ENCODE assay signal across 14 mouse cellular contexts in genomic region chr2:169997276-169998049, GRCm38 (mm10).
DNase-seq lines count a peak whose midpoint lies in the region; ATAC-seq and TF ChIP-seq lines count a peak whose summit lies in the region.
"Had no signal": no experiment of that assay in that cellular context is flagged by ENCODE, and none has a peak within 500 bp of the region (broad histone marks: within the 10 kb centered on the region; RNA-seq: fewer than 3 reads in every experiment).

No protein-coding gene starts in this region.

- no peak overlapping the region for H3K9ac ChIP-seq in heart, adult 2 months (ENCODE audit: low read depth, low read length)
- H3K9ac ChIP-seq in kidney, embryonic 16.5 days (replicated peaks; ENCODE audit: low read length) = no peak overlapping the region
- H3K9ac ChIP-seq in intestine, embryonic 15.5 days = no peak overlapping the region
- H3K9ac ChIP-seq: embryonic facial prominence, embryonic 12.5 days; neural tube, embryonic 12.5 days had no signal

- DNase-seq in heart, adult 2 months = no peak
- no peak for DNase-seq in heart, postnatal 36 days
- DNase-seq in kidney, postnatal 4 days = no peak
- peak; percentile 46 for DNase-seq in MN1 (ENCODE audit: low spot score)
- DNase-seq in yolk sac, embryonic 10.5 days (ENCODE audit: low spot score) = no peak
- no peak for DNase-seq in spleen, postnatal 4 days (ENCODE audit: low spot score in 2 of 2)
- DNase-seq: cerebellum, adult 11-12 months; cerebellum, postnatal 36 days; retina, postnatal 1 day had no signal

- TF ChIP-seq EP300 in heart, adult 2 months (IDR thresholded peaks at IDR 0.05; ENCODE audit: insufficient read depth, low read depth, low read length) = no peak

- H3K4me3 ChIP-seq in heart, adult 2 months = no peak overlapping the region
- no peak overlapping the region for H3K4me3 ChIP-seq in kidney, embryonic 16.5 days (ENCODE audit: low read length)
- H3K4me3 ChIP-seq in intestine, embryonic 15.5 days (replicated peaks) = no peak overlapping the region
- H3K4me3 ChIP-seq: embryonic facial prominence, embryonic 12.5 days; neural tube, embryonic 12.5 days had no signal

- no peaks in the 10 kb centered on the region; the same call in 1 of the 2 replicates for H3K4me1 ChIP-seq in heart, adult 2 months (ENCODE audit: control insufficient read depth, insufficient read depth, low read length)
- peaks cover 53% of the 10 kb centered on the region for H3K4me1 ChIP-seq in kidney, embryonic 16.5 days (ENCODE audit: insufficient read depth, low read length)
- peaks cover 21% of the 10 kb centered on the region for H3K4me1 ChIP-seq in intestine, embryonic 15.5 days (replicated peaks)

- WGBS in heart, adult 2 months = 48% methylated on average over 16 of the region's 16 CpGs
- 59% methylated on average over 16 of the region's 16 CpGs for WGBS in kidney, embryonic 16.5 days
- WGBS in intestine, embryonic 15.5 days = 61% methylated on average over 16 of the region's 16 CpGs

- TF ChIP-seq CTCF in heart, adult 2 months (IDR thresholded peaks at IDR 0.05) = no peak

- H3K79me2 ChIP-seq in heart, adult 2 months (replicated peaks; ENCODE audit: control insufficient read depth, insufficient read depth, low read length) = no peaks in the 10 kb centered on the region

- H3K4me2 ChIP-seq in kidney, embryonic 16.5 days (replicated peaks; ENCODE audit: low read depth, low read length) = no peak overlapping the region
- no peak overlapping the region for H3K4me2 ChIP-seq in intestine, embryonic 15.5 days (replicated peaks)
- H3K4me2 ChIP-seq: neural tube, embryonic 12.5 days had no signal

- ATAC-seq in kidney, embryonic 16.5 days (ENCODE audit: low FRiP score, low TSS enrichment) = no peak
- ATAC-seq in intestine, embryonic 15.5 days = no peak
- ATAC-seq: lung, postnatal 0 days had no signal

- H3K27me3 ChIP-seq in heart, adult 2 months (ENCODE audit: control insufficient read depth, insufficient read depth, low read length) = no peaks in the 10 kb centered on the region
- H3K27me3 ChIP-seq in kidney, embryonic 16.5 days (ENCODE audit: insufficient read depth, low read length) = no peaks in the 10 kb centered on the region
- no peaks in the 10 kb centered on the region for H3K27me3 ChIP-seq in intestine, embryonic 15.5 days (replicated peaks)
- H3K27me3 ChIP-seq: embryonic facial prominence, embryonic 12.5 days; neural tube, embryonic 12.5 days had no signal

- intact Hi-C loops in heart, adult 2 months (cut with DNase I) = loop anchor here (2.0 kb wide), 1 partner anchor 43 kb away; no protein-coding TSS in a partner anchor
- intact Hi-C loops in heart, postnatal 36 days (cut with DNase I) = no loop called here

- no peaks in the 10 kb centered on the region for H3K9me3 ChIP-seq in kidney, embryonic 16.5 days (ENCODE audit: low read length)
- no peaks in the 10 kb centered on the region for H3K9me3 ChIP-seq in intestine, embryonic 15.5 days
- H3K9me3 ChIP-seq: embryonic facial prominence, embryonic 12.5 days; neural tube, embryonic 12.5 days had no signal

- no peak for TF ChIP-seq POLR2A in heart, adult 2 months (IDR thresholded peaks at IDR 0.05; ENCODE audit: insufficient read depth, low read depth, low read length)

- H3K27ac ChIP-seq in heart, adult 2 months = peak overlapping the region; percentile 9; the same call in 1 of the 2 replicates
- H3K27ac ChIP-seq in kidney, embryonic 16.5 days (ENCODE audit: low read length) = peak overlapping the region; percentile 68
- peak overlapping the region; percentile 52; the same call in 1 of the 2 replicates for H3K27ac ChIP-seq in intestine, embryonic 15.5 days

- H3K36me3 ChIP-seq in heart, adult 2 months (ENCODE audit: control insufficient read depth, insufficient read depth, low read length) = no peaks in the 10 kb centered on the region
- H3K36me3 ChIP-seq in kidney, embryonic 16.5 days (ENCODE audit: insufficient read depth, low read length) = no peaks in the 10 kb centered on the region
- H3K36me3 ChIP-seq in intestine, embryonic 15.5 days = no peaks in the 10 kb centered on the region
- H3K36me3 ChIP-seq: embryonic facial prominence, embryonic 12.5 days; neural tube, embryonic 12.5 days had no signal

Comparison
In these comparisons a context has a peak if more than half of its experiments do, and no peak if none do; other contexts are left out.
1. H3K27ac ChIP-seq: peak in every context shown above with its lines; median percentile 68 in kidney, embryonic 16.5 days; 52 in intestine, embryonic 15.5 days; 9 in heart, adult 2 months.